Mouse (Mus musculus) lung, postnatal 0 days (tissue): ENCODE data around the gene Tmem106b. TPM values are rescaled to one million over a fixed set of nuclear protein-coding genes. Genes with fewer than 3 reads are reported as not detected.

Experiments used
- ATAC-seq: fragments of 200-750 bp; cut with Nextera tagmentation; 2 replicates; pipeline ENCODE4 v1.8.0; 2017; ENCODE audit warnings: moderate library complexity
- DNase-seq: peaks from one replicate; pipeline ENCODE4 v3.0.0-alpha.2; 2016; ENCODE audit warnings: low spot score
- H3K27ac ChIP-seq: fragments of 300-500 bp; sonication (generic); 2 replicates; pipeline ENCODE4 v1.5.1; 2014; ENCODE audit warnings: antibody characterized with exemption, mild to moderate bottlenecking, low read length, mixed read lengths
- H3K27me3 ChIP-seq: fragments of 300-500 bp; sonication (generic); replicated peaks from 2 replicates; pipeline ENCODE4 v1.6.1; 2014; ENCODE audit warnings: low read length, mixed read lengths; ENCODE audit not compliant: insufficient read depth
- H3K36me3 ChIP-seq: fragments of 300-500 bp; sonication (generic); 2 replicates; pipeline ENCODE4 v1.6.1; 2014; ENCODE audit warnings: low read length, mixed read lengths; ENCODE audit not compliant: insufficient read depth
- H3K4me1 ChIP-seq: fragments of 300-500 bp; sonication (generic); 2 replicates; pipeline ENCODE4 v1.6.1; 2014; ENCODE audit warnings: antibody characterized with exemption, low read depth, low read length, mixed read lengths; ENCODE audit not compliant: insufficient read depth
- H3K4me2 ChIP-seq: fragments of 300-500 bp; sonication (generic); replicated peaks from 2 replicates; pipeline ENCODE4 v1.6.1; 2014; ENCODE audit warnings: low read depth, mild to moderate bottlenecking, low read length, moderate library complexity, mixed read lengths
- H3K4me3 ChIP-seq: fragments of 300-500 bp; sonication (generic); 2 replicates; pipeline ENCODE4 v1.5.1; 2014; ENCODE audit warnings: low read depth, low read length
- H3K9ac ChIP-seq: fragments of 300-500 bp; sonication (generic); replicated peaks from 2 replicates; pipeline ENCODE4 v1.6.1; 2014; ENCODE audit warnings: low read depth, mild to moderate bottlenecking
- H3K9me3 ChIP-seq: fragments of 300-500 bp; sonication (generic); 2 replicates; pipeline ENCODE4 v1.6.1; 2016; ENCODE audit warnings: low read length, mixed read lengths
- CTCF ChIP-seq: IDR thresholded peaks from 2 replicates; pipeline ENCODE4 v1.5.1; 2016; ENCODE audit warnings: antibody characterized with exemption, mild to moderate bottlenecking
- EP300 ChIP-seq: IDR thresholded peaks from 2 replicates; pipeline ENCODE4 v1.6.1; 2016; ENCODE audit warnings: antibody characterized with exemption, mild to moderate bottlenecking, control low read depth
- WGBS: fragments of 180-500 bp; shearing (Covaris S2); extraction: QIAGEN DNeasy Blood & Tissue Kit; methylation state at CpG from one replicate; pipeline ENCODE4 v1.1.7; 2014; 5-methylcytosine and 5-hydroxymethylcytosine counted together
- polyA plus RNA-seq: library from polyadenylated mRNA; unstranded; fragments of >200 nt; fragmentation: Nextera tagmentation; extraction: Ambion mirVana; gene quantifications from 2 replicates; pipeline ENCODE4 v1.2.1, GENCODE M21; 2015

Tmem106b gene
- polyA plus RNA-seq, 1 experiment from 2014 or later: 54.6 TPM

DNA sequence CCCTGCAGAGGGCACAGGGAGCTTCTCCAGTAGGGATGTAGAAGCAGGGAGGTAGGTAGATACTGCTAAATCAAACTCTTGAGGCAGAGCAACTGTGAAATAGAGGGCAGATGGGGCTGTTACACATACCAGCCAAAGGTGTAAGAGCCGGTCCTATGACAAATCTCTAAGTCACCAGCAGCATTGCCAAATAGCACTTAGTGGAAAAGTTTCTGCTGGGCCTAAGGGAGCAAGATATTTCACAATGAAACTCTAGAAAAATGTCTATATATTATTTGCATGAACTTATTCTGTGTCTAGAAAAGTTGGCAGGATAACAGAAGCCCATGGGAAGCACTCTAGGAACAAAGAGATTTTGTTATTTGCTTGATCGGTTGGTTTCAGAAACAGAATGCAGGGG is 4.3 kb downstream of the Tmem106b start:
- H3K9ac ChIP-seq: no peak overlapping the region
- no peak for TF ChIP-seq CTCF
- TF ChIP-seq EP300: peak; percentile 51; the same call in 1 of the 2 replicates
- H3K27me3 ChIP-seq: no peaks in the 10 kb centered on the region
- peaks cover 4% of the 10 kb centered on the region; the same call in 1 of the 2 replicates for H3K4me1 ChIP-seq
- H3K4me3 ChIP-seq: no peak overlapping the region
- no peak overlapping the region for H3K27ac ChIP-seq
- H3K36me3 ChIP-seq: peaks cover 10% of the 10 kb centered on the region; the same call in 1 of the 2 replicates
- ATAC-seq: no peak
- 53% methylated on average over 2 of the region's 2 CpGs for WGBS
- H3K9me3 ChIP-seq: no peaks in the 10 kb centered on the region
- peak; percentile 61 for DNase-seq
- H3K4me2 ChIP-seq: no peak overlapping the region

GRCm38 (mm10) chr6:13082881-13083280 is 13.3 kb downstream of the Tmem106b start:
- Histone ChIP-seq H3K36me3 (peaks cover 41% of the 10 kb centered on the region; the same call in 1 of the 2 replicates), H3K9ac (no peak overlapping the region), H3K4me1 (no peaks in the 10 kb centered on the region), H3K4me2 (no peak overlapping the region), H3K9me3 (no peaks in the 10 kb centered on the region), H3K4me3 (no peak overlapping the region), H3K27me3 (no peaks in the 10 kb centered on the region), H3K27ac (no peak overlapping the region)
- 88% methylated on average over 9 of the region's 9 CpGs for WGBS
- no peak for ATAC-seq
- DNase-seq: no peak
- TF ChIP-seq CTCF (no peak), EP300 (no peak)

GRCm38 (mm10) chr6:13096656-13097435 is 27.3 kb downstream of the Tmem106b start:
- no peak overlapping the region for H3K4me3 ChIP-seq
- no peaks in the 10 kb centered on the region for H3K36me3 ChIP-seq
- no peaks in the 10 kb centered on the region for H3K9me3 ChIP-seq
- WGBS: 78% methylated on average over 2 of the region's 2 CpGs
- DNase-seq: no peak
- TF ChIP-seq EP300 (no peak), CTCF (no peak)
- no peaks in the 10 kb centered on the region for H3K4me1 ChIP-seq
- no peaks in the 10 kb centered on the region for H3K27me3 ChIP-seq
- no peak overlapping the region for H3K27ac ChIP-seq
- ATAC-seq: no peak
- no peak overlapping the region for H3K9ac ChIP-seq
- no peak overlapping the region for H3K4me2 ChIP-seq

DNA sequence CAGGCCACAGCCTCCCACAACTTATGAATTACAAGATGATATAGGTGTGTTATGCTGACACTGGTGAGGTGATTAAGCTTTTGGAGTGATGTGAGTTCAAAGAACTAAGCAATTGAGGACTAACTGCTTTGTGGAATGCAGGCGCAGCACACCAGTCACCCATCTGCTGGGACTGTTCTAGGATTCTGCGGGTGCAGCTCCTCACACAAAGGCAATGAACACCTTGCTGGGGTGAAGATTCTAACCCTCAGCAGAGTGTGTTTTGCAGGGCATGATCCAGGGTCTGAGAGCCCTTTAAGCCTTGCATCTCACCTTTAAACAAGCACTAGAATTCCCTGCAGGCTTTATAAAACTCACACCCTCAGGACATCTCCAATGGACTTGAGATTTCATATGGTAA is 30.6 kb downstream of the Tmem106b start:
- no peak overlapping the region for H3K4me2 ChIP-seq
- TF ChIP-seq EP300 (no peak), CTCF (no peak)
- H3K27ac ChIP-seq: no peak overlapping the region
- no peak overlapping the region for H3K9ac ChIP-seq
- no peaks in the 10 kb centered on the region for H3K36me3 ChIP-seq
- no peak overlapping the region for H3K4me3 ChIP-seq
- ATAC-seq (no peak), DNase-seq (no peak)
- H3K27me3 ChIP-seq: no peaks in the 10 kb centered on the region
- H3K9me3 ChIP-seq: no peaks in the 10 kb centered on the region
- 85% methylated on average over 2 of the region's 2 CpGs for WGBS
- no peaks in the 10 kb centered on the region for H3K4me1 ChIP-seq

DNA sequence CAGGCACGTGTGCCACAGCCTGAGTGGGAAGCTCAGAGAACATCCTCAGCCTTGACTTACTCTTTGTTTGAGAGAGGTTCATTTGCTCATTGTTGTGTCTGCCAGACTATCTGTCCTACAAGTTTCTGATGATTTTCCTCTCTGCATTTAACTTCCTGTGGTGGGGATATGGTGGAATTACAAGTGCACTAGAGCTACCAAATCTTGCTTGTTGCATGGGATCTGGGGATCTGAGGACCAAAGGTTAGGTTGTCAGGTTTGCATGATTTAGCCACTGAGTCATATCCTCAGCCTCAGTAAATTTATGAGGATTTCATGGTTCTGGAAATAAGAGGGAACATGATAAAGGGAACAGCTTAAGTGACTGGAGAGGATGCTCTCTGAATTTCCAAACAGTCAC is 39.1 kb downstream of the Tmem106b start:
- Histone ChIP-seq H3K4me2 (no peak overlapping the region), H3K27ac (no peak overlapping the region), H3K4me3 (no peak overlapping the region), H3K4me1 (no peaks in the 10 kb centered on the region), H3K27me3 (no peaks in the 10 kb centered on the region), H3K9ac (no peak overlapping the region), H3K9me3 (no peaks in the 10 kb centered on the region), H3K36me3 (no peaks in the 10 kb centered on the region)
- TF ChIP-seq CTCF: no peak
- TF ChIP-seq EP300: no peak
- WGBS: 50% methylated on average over 1 of the region's 1 CpGs
- ATAC-seq (no peak), DNase-seq (no peak)

- ATAC-seq: no peak
- WGBS: 85% methylated on average over 1 of the region's 1 CpGs
- no peaks in the 10 kb centered on the region for H3K4me1 ChIP-seq
- H3K36me3 ChIP-seq: no peaks in the 10 kb centered on the region
- no peak overlapping the region for H3K9ac ChIP-seq
- no peak overlapping the region for H3K4me3 ChIP-seq
- TF ChIP-seq CTCF: no peak
- no peak for TF ChIP-seq EP300
- H3K4me2 ChIP-seq: no peak overlapping the region
- no peak for DNase-seq
- H3K9me3 ChIP-seq: no peaks in the 10 kb centered on the region
- H3K27me3 ChIP-seq: no peaks in the 10 kb centered on the region
- no peak overlapping the region for H3K27ac ChIP-seq
Observed at GRCm38 (mm10) chr6:13137255-13137654, 67.7 kb downstream of the Tmem106b start.

Other genes with a start within 250 kb of the Tmem106b start
- gene Vwde, start 155.2 kb downstream of the Tmem106b start, polyA plus RNA-seq: not detected in 2 replicates